48 mouse cellular contexts compared by ENCODE assay signal in genomic region chr12:35984743-35985142, GRCm38 (mm10). TPM values are rescaled to one million over a fixed set of nuclear protein-coding genes. Genes with fewer than 3 reads are reported as not detected.
"Had no signal": no experiment of that assay in that cellular context is flagged by ENCODE, and none has a peak within 500 bp of the region (broad histone marks: within the 10 kb centered on the region; RNA-seq: fewer than 3 reads in every experiment).

No protein-coding gene starts in this region.

- H3K9me3 ChIP-seq: heart, embryonic 10.5 days; heart, embryonic 12.5 days; heart, embryonic 13.5 days; heart, embryonic 15.5 days; hindbrain, embryonic 10.5 days; hindbrain, embryonic 12.5 days; hindbrain, embryonic 13.5 days; hindbrain, embryonic 15.5 days; intestine, embryonic 15.5 days; kidney, embryonic 15.5 days had no signal

- H3K27me3 ChIP-seq: heart, embryonic 12.5 days; heart, embryonic 13.5 days; heart, embryonic 15.5 days; hindbrain, embryonic 12.5 days; hindbrain, embryonic 13.5 days; hindbrain, embryonic 15.5 days; intestine, embryonic 15.5 days; kidney, embryonic 15.5 days had no signal

- H3K27ac ChIP-seq: heart, embryonic 10.5 days; heart, embryonic 13.5 days; heart, embryonic 15.5 days; hindbrain, embryonic 10.5 days; hindbrain, embryonic 12.5 days; hindbrain, embryonic 13.5 days; hindbrain, embryonic 14.5 days; hindbrain, embryonic 15.5 days; hindbrain, postnatal 0 days; intestine, embryonic 15.5 days; kidney, embryonic 15.5 days; kidney, postnatal 0 days; layer of hippocampus, adult 2 months had no signal

- DNase-seq: heart, postnatal 10 days; heart, postnatal 14 days; heart, postnatal 36 days; heart, postnatal 4 days; kidney, adult 11 months; kidney, adult 18-20 months; kidney, adult 2 months; kidney, adult 8-10 months; kidney, adult 9 months; kidney, postnatal 10 days; kidney, postnatal 14 days; kidney, postnatal 25 days; kidney, postnatal 36 days; kidney, postnatal 4 days; layer of hippocampus, adult 9-11 months; layer of hippocampus, postnatal 36 days had no signal

- H3K36me3 ChIP-seq: heart, embryonic 10.5 days; heart, embryonic 12.5 days; heart, embryonic 13.5 days; heart, embryonic 15.5 days; hindbrain, embryonic 10.5 days; hindbrain, embryonic 12.5 days; hindbrain, embryonic 13.5 days; hindbrain, embryonic 15.5 days; intestine, embryonic 15.5 days; kidney, embryonic 15.5 days had no signal

- H3K4me2 ChIP-seq: heart, embryonic 11.5 days; heart, embryonic 12.5 days; heart, embryonic 13.5 days; heart, embryonic 15.5 days; hindbrain, embryonic 12.5 days; hindbrain, embryonic 13.5 days; hindbrain, embryonic 14.5 days; hindbrain, embryonic 15.5 days; intestine, embryonic 15.5 days; kidney, embryonic 15.5 days had no signal

- H3K4me3 ChIP-seq: heart, embryonic 10.5 days; heart, embryonic 12.5 days; heart, embryonic 13.5 days; heart, embryonic 15.5 days; hindbrain, embryonic 10.5 days; hindbrain, embryonic 12.5 days; hindbrain, embryonic 13.5 days; hindbrain, embryonic 15.5 days; intestine, embryonic 15.5 days; kidney, embryonic 15.5 days; layer of hippocampus, adult 2 months had no signal

- ATAC-seq: hindbrain, embryonic 16.5 days; hindbrain, postnatal 0 days; inflammation-experienced regulatory T-cells, adult 6 months; intestine, embryonic 15.5 days; intestine, embryonic 16.5 days; intestine, postnatal 0 days had no signal

- H3K9ac ChIP-seq: heart, embryonic 12.5 days; heart, embryonic 13.5 days; heart, embryonic 15.5 days; hindbrain, embryonic 12.5 days; hindbrain, embryonic 13.5 days; hindbrain, embryonic 14.5 days; hindbrain, embryonic 15.5 days; intestine, embryonic 15.5 days; kidney, embryonic 15.5 days had no signal

RNA-seq across cellular contexts. Expression of gene Agr2, which starts 8.0 kb away (rescaled TPM):
- total RNA-seq: heart, postnatal 10 days; heart, postnatal 14 days; heart, postnatal 25 days; heart, postnatal 36 days; heart, postnatal 4 days; hematopoietic stem cell, adult 5-6 weeks; hindbrain, postnatal 0 days; layer of hippocampus, adult 18-20 months; layer of hippocampus, adult 2 months; layer of hippocampus, adult 8-10 months; layer of hippocampus, postnatal 10 days; layer of hippocampus, postnatal 14 days; layer of hippocampus, postnatal 25 days; layer of hippocampus, postnatal 36 days had no signal
- polyA plus RNA-seq: heart, embryonic 10.5 days; heart, postnatal 0 days; hindbrain, embryonic 10.5 days; hindbrain, embryonic 11.5 days; hindbrain, embryonic 13.5 days; hindbrain, embryonic 14.5 days; hindbrain, embryonic 16.5 days; inflammation-experienced regulatory T-cells, adult 6 months; kidney, adult 2 months had no signal

RNA-seq across cellular contexts. Expression of gene Agr3, which starts 59.3 kb away (rescaled TPM):
- total RNA-seq: heart, postnatal 10 days; heart, postnatal 14 days; heart, postnatal 25 days; heart, postnatal 36 days; heart, postnatal 4 days; hematopoietic stem cell, adult 5-6 weeks; hindbrain, postnatal 0 days; layer of hippocampus, adult 18-20 months; layer of hippocampus, adult 2 months; layer of hippocampus, adult 8-10 months; layer of hippocampus, postnatal 10 days; layer of hippocampus, postnatal 14 days; layer of hippocampus, postnatal 25 days; layer of hippocampus, postnatal 36 days had no signal
- polyA plus RNA-seq: heart, embryonic 10.5 days; heart, embryonic 11.5 days; heart, embryonic 12.5 days; heart, embryonic 13.5 days; heart, embryonic 14.5 days; heart, embryonic 15.5 days; heart, postnatal 0 days; hindbrain, embryonic 10.5 days; hindbrain, embryonic 11.5 days; hindbrain, embryonic 12.5 days; hindbrain, embryonic 13.5 days; inflammation-experienced regulatory T-cells, adult 6 months; intestine, embryonic 14.5 days; intestine, embryonic 15.5 days; kidney, adult 2 months; kidney, embryonic 14.5 days; kidney, embryonic 15.5 days; kidney, embryonic 16.5 days; kidney, postnatal 0 days had no signal
